Mouse (Mus musculus): ENCODE measurements around the gene Tac2. TPM values are rescaled to one million over a fixed set of nuclear protein-coding genes. Genes with fewer than 3 reads are reported as not detected.

Gene Tac2
- polyA plus RNA-seq, 1 experiment = not detected

DNA sequence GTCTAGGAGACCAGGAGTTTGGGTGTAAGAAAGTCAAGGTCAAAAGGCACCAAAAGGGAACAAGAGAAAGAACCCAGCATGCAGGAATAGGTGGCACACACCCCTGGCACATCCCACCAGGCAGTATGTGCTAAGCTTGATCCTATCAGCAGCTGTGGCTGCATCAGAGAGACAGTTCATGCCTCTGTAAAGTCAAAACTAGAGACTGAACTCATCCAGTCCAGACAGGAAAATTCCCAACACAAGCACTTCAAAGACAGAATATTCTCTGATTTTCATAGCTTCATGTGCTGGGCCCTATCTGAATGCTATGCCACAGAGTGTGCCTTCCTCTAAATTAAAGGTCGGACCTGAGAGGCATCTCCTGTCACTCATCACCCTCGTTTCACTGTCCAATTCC lies 13.3 kb downstream of the Tac2 start:
- peak overlapping the region; percentile 68 for H3K27ac ChIP-seq (ENCODE audit: insufficient read depth, low read depth, low read length)
- TF ChIP-seq POLR2A (IDR thresholded peaks at IDR 0.05; ENCODE audit: borderline replicate concordance, low read depth, low read length) = no peak
- 0 out of 2 replicates have a peak, but pooled peaks have one; percentile 2 for TF ChIP-seq CTCF (IDR thresholded peaks at IDR 0.05; ENCODE audit: low read depth, low read length)

DNA sequence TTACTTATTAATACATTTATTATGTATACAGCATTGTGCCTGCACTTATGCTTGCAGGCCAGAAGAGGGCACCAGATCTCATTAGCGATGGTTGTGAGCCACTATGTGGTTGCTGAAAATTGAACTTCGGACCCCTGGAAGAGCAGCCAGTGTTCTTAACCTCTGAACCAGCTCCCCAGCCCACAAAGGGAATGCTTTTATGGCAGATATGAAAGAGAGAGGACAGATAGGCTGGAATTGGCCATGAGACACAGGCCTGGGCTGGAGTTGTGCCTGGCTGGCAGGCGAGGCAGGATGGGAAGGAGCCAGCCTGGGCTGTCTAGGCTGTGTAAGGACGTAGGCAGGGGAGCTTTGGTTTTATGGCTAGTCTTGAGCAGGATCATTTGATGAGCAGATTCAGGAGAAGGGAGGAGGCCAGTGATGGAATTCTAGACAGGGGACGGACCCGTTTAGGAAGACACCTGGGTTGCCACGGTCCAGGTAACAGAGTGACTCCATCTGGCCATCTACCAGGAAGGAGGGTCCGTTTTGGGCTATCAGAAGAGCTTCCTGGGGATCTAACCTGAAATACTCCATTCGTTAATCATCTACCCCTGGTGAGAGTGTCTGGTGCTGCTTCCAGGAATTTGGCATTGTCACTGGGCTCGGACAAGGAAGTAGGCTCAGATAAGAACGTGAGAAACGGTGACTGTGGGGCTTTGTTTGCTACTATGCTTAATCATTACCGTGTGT lies 14.0 kb downstream of the Tac2 start:
- Histone ChIP-seq H3K4me1 (ENCODE audit: control insufficient read depth, insufficient read depth, low read length) (peaks cover 19% of the 10 kb centered on the region), H3K27ac (ENCODE audit: insufficient read depth, low read depth, low read length) (no peak overlapping the region), H3K4me3 (ENCODE audit: insufficient read depth, low read length) (no peak overlapping the region)
- TF ChIP-seq POLR2A (IDR thresholded peaks at IDR 0.05; ENCODE audit: borderline replicate concordance, low read depth, low read length) (no peak), CTCF (IDR thresholded peaks at IDR 0.05; ENCODE audit: low read depth, low read length) (peak; percentile 32; the same call in 1 of the 2 replicates)

More for the DNA sequence above, 13.3 kb downstream of the Tac2 start:
- no peak overlapping the region for H3K4me3 ChIP-seq (ENCODE audit: insufficient read depth, low read length)
- H3K4me1 ChIP-seq (ENCODE audit: control insufficient read depth, insufficient read depth, low read length) = peaks cover 19% of the 10 kb centered on the region

DNA sequence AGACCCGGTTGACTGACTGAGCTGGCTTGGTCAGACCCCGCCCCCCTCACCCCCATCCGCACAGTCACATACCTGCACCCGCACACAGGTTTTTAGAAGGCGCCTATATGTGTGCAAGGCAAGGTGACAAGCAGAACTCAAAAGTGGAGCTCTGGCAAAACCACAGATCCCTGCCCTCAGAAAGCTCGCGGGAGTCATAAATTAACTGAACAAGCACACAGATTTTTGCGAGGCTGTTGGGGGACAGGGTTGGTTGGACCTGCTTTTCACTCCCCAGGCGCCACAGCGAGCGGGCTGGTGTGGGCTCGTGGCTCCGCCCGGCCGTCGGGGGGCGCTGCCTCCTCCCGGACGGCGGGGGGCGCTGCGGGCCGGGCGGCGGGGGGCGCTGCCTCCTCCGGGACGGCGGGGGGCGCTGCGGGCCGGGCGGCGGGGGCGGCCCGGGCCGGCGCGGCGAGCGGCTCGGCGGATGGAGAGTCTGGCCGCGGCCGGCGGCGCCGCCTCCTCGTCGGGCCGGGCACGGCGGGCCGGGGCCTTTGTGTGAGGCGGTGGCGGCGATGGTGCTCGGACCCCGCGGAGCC lies 14.9 kb downstream of the Tac2 start, which contains the start of gene Zbtb39:
TSS of gene Zbtb39 (plus strand) at position 456 of the 578 bp plus-strand sequence.
- H3K4me3 ChIP-seq (ENCODE audit: insufficient read depth, low read length) = peak within 1 kb of the TSS; percentile 94
- TF ChIP-seq CTCF (IDR thresholded peaks at IDR 0.05; ENCODE audit: low read depth, low read length) = 0 out of 2 replicates have a peak, but pooled peaks have one; percentile 14
- no peak for TF ChIP-seq POLR2A (IDR thresholded peaks at IDR 0.05; ENCODE audit: borderline replicate concordance, low read depth, low read length)
- H3K4me1 ChIP-seq (ENCODE audit: control insufficient read depth, insufficient read depth, low read length) = peaks cover 19% of the 10 kb centered on the region
- H3K27ac ChIP-seq (ENCODE audit: insufficient read depth, low read depth, low read length) = no peak within 1 kb of the TSS

DNA sequence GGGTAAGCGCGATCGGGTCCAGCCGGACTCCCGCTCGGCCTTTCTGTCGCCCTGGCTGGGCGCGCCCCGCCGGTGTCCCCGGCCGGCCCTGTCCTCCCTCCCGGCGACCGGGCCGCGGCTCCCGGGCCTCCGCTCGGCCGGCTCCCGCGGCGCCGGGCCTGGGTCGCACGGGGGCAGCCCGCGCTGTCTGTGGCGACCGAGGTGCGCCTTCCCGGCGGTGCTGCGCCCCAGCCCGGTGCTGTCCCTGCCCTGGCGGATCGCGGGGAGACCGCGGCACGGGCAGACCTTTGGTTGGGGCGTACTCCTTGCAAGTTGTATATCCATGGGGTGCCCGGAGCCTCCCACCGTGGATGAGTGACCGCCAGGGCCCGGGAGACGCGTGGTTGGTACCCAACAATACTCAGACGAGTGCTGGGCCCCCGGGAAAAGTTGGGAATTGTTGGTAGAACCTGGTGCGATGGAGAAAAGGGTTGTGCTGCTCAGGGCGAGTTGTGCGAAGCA lies 15.4 kb downstream of the Tac2 start:
- H3K4me1 ChIP-seq (ENCODE audit: control insufficient read depth, insufficient read depth, low read length) = peaks cover 19% of the 10 kb centered on the region
- peak overlapping the region; percentile 94 for H3K4me3 ChIP-seq (ENCODE audit: insufficient read depth, low read length)
- no peak overlapping the region for H3K27ac ChIP-seq (ENCODE audit: insufficient read depth, low read depth, low read length)
- TF ChIP-seq POLR2A (IDR thresholded peaks at IDR 0.05; ENCODE audit: borderline replicate concordance, low read depth, low read length) (no peak), CTCF (IDR thresholded peaks at IDR 0.05; ENCODE audit: low read depth, low read length) (no peak)

DNA sequence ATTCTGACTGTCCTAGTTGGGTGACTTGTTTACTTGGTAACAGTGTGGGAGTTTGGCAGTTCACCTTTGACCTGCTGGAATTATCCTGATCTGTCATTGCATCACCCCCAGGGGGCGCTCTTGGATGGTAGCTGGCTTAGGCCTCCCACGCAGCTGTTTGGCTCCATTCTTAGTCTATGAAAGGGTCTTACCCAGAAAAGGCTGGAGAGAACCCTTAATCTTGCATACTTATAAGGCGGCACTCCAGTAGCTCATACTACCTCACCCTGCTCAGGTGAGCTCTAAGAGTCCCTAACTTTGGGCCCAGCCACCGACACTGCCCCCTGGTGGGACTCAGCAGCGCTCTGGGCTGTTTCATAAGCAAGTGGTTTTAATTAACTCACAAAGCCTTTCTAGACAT lies 20.4 kb downstream of the Tac2 start:
- Histone ChIP-seq H3K4me1 (ENCODE audit: control insufficient read depth, insufficient read depth, low read length) (peaks cover 6% of the 10 kb centered on the region), H3K4me3 (ENCODE audit: insufficient read depth, low read length) (no peak overlapping the region), H3K27ac (ENCODE audit: insufficient read depth, low read depth, low read length) (no peak overlapping the region)
- TF ChIP-seq CTCF (IDR thresholded peaks at IDR 0.05; ENCODE audit: low read depth, low read length) (peak; percentile 91), POLR2A (IDR thresholded peaks at IDR 0.05; ENCODE audit: borderline replicate concordance, low read depth, low read length) (no peak)

DNA sequence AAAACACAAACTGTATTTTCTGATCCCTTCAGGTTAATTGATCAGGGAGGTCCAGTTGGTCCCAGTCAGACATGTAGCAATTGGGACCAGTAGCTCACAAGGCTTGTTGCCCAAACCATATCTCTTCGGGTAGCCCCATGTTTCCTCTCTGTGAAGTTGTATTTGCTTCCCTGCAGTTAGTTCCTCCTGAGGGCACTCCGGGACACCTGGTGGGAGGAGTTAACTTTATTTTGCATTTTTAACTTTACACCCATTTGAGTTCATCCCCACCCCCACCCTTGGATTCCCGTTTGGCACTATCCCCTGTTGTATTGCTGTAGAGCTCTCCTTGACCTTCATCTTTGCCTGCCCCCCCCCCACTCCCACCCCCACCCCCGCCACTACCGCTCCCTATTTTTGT lies 21.6 kb downstream of the Tac2 start:
- Histone ChIP-seq H3K27ac (ENCODE audit: insufficient read depth, low read depth, low read length) (no peak overlapping the region), H3K4me1 (ENCODE audit: control insufficient read depth, insufficient read depth, low read length) (peaks cover 4% of the 10 kb centered on the region), H3K4me3 (ENCODE audit: insufficient read depth, low read length) (no peak overlapping the region)
- no peak for TF ChIP-seq POLR2A (IDR thresholded peaks at IDR 0.05; ENCODE audit: borderline replicate concordance, low read depth, low read length)
- no peak for TF ChIP-seq CTCF (IDR thresholded peaks at IDR 0.05; ENCODE audit: low read depth, low read length)

DNA sequence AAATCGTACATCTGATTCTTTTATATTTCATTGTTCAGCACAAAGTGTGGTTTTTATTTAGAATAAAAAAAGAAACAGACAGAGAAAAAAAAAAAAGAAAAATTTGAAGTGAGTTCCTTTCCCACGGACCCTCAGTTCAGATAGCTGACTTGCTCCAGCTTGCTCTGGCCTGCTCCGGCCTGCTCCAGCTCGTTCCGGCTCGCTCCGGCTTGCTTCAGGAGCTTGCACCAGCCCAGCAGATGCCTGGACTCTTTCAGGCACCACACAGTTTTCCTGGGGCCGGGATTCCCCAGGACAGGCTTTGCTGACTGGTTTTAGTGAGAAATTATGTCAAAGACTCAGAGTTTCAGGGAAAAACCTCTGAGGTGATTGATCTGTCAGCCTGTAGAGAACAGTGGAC lies 23.0 kb downstream of the Tac2 start:
- H3K4me1 ChIP-seq (ENCODE audit: control insufficient read depth, insufficient read depth, low read length) = peaks cover 4% of the 10 kb centered on the region
- no peak overlapping the region for H3K27ac ChIP-seq (ENCODE audit: insufficient read depth, low read depth, low read length)
- H3K4me3 ChIP-seq (ENCODE audit: insufficient read depth, low read length) = no peak overlapping the region
- TF ChIP-seq CTCF (IDR thresholded peaks at IDR 0.05; ENCODE audit: low read depth, low read length) (no peak), POLR2A (IDR thresholded peaks at IDR 0.05; ENCODE audit: borderline replicate concordance, low read depth, low read length) (no peak)

DNA sequence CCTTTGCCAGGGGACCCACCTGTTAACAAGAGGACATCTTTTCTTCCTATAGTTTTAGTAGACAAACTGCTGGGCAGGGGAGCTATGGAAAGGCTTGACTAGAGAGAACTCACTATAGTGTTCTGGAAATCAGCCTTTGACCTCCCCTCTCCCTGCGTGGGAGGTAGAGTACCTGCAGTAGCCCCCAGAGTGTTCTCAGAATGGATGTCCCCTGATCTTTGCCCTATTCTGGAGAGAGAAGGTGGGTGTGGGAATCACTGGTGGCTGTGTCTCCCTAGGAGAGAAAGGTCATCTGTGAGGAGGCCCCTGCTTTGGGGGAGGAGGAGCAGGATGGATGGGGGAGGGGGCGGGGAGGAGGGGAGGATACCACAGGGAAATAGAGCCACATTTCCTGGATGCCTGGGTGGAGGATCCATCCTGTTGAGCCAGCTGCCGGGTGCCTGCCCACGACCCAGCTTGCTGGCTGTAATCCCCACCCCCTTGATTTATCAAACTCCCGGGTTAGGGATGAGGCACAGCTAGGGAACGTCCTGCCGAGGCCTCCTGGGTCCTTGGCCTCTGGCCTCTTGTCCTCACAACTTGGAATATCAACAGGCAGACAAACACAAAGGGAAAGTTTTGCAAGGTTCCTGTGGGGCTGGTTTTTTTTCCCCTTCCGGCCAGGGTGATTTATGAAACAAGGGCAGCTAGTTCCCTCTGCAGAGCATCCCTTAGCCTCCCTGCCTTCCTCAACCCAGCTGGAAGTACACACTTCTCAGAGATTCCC lies 24.8 kb downstream of the Tac2 start:
- peaks cover 4% of the 10 kb centered on the region for H3K4me1 ChIP-seq (ENCODE audit: control insufficient read depth, insufficient read depth, low read length)
- no peak overlapping the region for H3K27ac ChIP-seq (ENCODE audit: insufficient read depth, low read depth, low read length)
- no peak overlapping the region for H3K4me3 ChIP-seq (ENCODE audit: insufficient read depth, low read length)
- TF ChIP-seq POLR2A (IDR thresholded peaks at IDR 0.05; ENCODE audit: borderline replicate concordance, low read depth, low read length) = no peak
- no peak for TF ChIP-seq CTCF (IDR thresholded peaks at IDR 0.05; ENCODE audit: low read depth, low read length)

DNA sequence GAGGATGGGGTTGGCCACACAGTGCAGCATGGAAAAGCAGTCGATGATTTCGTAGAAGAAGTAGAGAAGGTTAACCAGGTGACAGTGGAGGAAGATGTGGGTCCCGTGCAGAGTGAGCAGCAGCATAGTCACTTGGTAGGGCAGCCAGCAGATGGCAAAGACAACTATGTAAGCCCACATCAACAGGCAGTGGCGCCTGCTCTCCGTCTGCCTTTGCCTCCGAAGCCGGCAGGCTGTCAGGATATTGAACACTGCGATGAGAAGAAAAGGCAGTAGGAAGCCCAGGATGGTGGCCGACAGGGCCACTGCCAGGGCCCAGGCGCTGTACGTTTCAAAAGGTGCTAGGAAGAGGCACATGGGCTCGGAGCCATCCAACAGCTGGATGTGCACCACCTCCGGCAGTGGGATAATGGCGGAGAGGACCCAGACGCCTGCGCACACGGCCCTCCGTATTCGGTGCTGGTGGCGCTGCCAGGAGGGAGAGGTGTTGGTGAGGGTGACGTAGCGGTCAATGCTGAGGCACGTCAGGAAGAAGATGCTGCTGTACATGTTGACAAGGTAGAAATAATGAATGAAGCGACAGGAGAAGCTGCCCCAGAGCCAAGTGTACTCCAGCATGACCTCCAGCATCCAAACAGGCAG lies 26.0 kb downstream of the Tac2 start:
- no peak overlapping the region for H3K27ac ChIP-seq (ENCODE audit: insufficient read depth, low read depth, low read length)
- no peak overlapping the region for H3K4me3 ChIP-seq (ENCODE audit: insufficient read depth, low read length)
- H3K4me1 ChIP-seq (ENCODE audit: control insufficient read depth, insufficient read depth, low read length) = peaks cover 4% of the 10 kb centered on the region
- TF ChIP-seq POLR2A (IDR thresholded peaks at IDR 0.05; ENCODE audit: borderline replicate concordance, low read depth, low read length) (no peak), CTCF (IDR thresholded peaks at IDR 0.05; ENCODE audit: low read depth, low read length) (no peak)
